29 mouse cellular contexts compared by ENCODE assay signal in genomic region chr10:118110921-118111301, GRCm38 (mm10). TPM values are rescaled to one million over a fixed set of nuclear protein-coding genes. Genes with fewer than 3 reads are reported as not detected.
DNase-seq lines count a peak whose midpoint lies in the region; ATAC-seq and TF ChIP-seq lines count a peak whose summit lies in the region.
"Had no signal": no experiment of that assay in that cellular context is flagged by ENCODE, and none has a peak within 500 bp of the region (broad histone marks: within the 10 kb centered on the region; RNA-seq: fewer than 3 reads in every experiment).

No protein-coding gene starts in this region.

- TF ChIP-seq POLR2A in limb, embryonic 14.5 days (IDR thresholded peaks at IDR 0.05; ENCODE audit: borderline replicate concordance, extremely low read depth, insufficient read depth, insufficient read length) = no peak

- H3K27me3 ChIP-seq in kidney, embryonic 14.5 days (ENCODE audit: control insufficient read depth, insufficient read depth, low read length) = peaks cover 14% of the 10 kb centered on the region; the same call in 1 of the 2 replicates
- H3K27me3 ChIP-seq in limb, embryonic 13.5 days = peaks cover 7% of the 10 kb centered on the region
- H3K27me3 ChIP-seq in limb, embryonic 10.5 days (ENCODE audit: low read depth, poor library complexity, severe bottlenecking) = no peaks in the 10 kb centered on the region
- H3K27me3 ChIP-seq in limb, embryonic 14.5 days (ENCODE audit: control insufficient read depth, insufficient read depth, low read length) = no peaks in the 10 kb centered on the region
- H3K27me3 ChIP-seq: CH12.LX; embryonic facial prominence, embryonic 13.5 days; forebrain, embryonic 12.5 days; forebrain, embryonic 15.5 days; hindbrain, embryonic 13.5 days had no signal

- DNase-seq in kidney, adult 9 months = peak; percentile 36
- DNase-seq in limb, embryonic 10.5 days (ENCODE audit: low spot score) = no peak
- DNase-seq in kidney, postnatal 10 days = peak; percentile 29
- DNase-seq in limb, embryonic 14.5 days (ENCODE audit: low spot score) = peak; percentile 66
- DNase-seq in retina, embryonic 14.5 days (ENCODE audit: low spot score) = no peak
- DNase-seq in cerebellum, postnatal 10 days = no peak
- DNase-seq: adrenal gland, postnatal 14 days; B cell, adult 2 months; cerebellum, adult 11 months; cerebellum, adult 2 months; cerebellum, adult 9-11 months; cerebellum, postnatal 36 days; gastrocnemius, postnatal 25 days; heart, adult 18-20 months; heart, postnatal 10 days; heart, postnatal 36 days had no signal

- 51% methylated on average over 7 of the region's 7 CpGs for WGBS in kidney, embryonic 14.5 days
- WGBS in limb, embryonic 13.5 days = 44% methylated on average over 7 of the region's 7 CpGs
- WGBS in limb, embryonic 10.5 days = 75% methylated on average over 7 of the region's 7 CpGs
- WGBS in limb, embryonic 14.5 days = 35% methylated on average over 7 of the region's 7 CpGs

- H3K36me3 ChIP-seq in kidney, embryonic 14.5 days (ENCODE audit: control insufficient read depth, insufficient read depth, low read length) = no peaks in the 10 kb centered on the region
- no peaks in the 10 kb centered on the region for H3K36me3 ChIP-seq in limb, embryonic 13.5 days
- H3K36me3 ChIP-seq in limb, embryonic 10.5 days = no peaks in the 10 kb centered on the region
- H3K36me3 ChIP-seq in limb, embryonic 14.5 days (ENCODE audit: control insufficient read depth, insufficient read depth, low read length) = no peaks in the 10 kb centered on the region
- H3K36me3 ChIP-seq: embryonic facial prominence, embryonic 10.5 days; embryonic facial prominence, embryonic 13.5 days; forebrain, embryonic 12.5 days; forebrain, embryonic 15.5 days; G1E; heart, embryonic 12.5 days; heart, embryonic 15.5 days; hindbrain, embryonic 10.5 days; hindbrain, embryonic 13.5 days had no signal

- no peak overlapping the region for H3K4me3 ChIP-seq in kidney, embryonic 14.5 days (ENCODE audit: low read length)
- H3K4me3 ChIP-seq in limb, embryonic 13.5 days = no peak overlapping the region
- no peak overlapping the region for H3K4me3 ChIP-seq in limb, embryonic 10.5 days
- no peak overlapping the region for H3K4me3 ChIP-seq in limb, embryonic 14.5 days (replicated peaks; ENCODE audit: low read length)
- H3K4me3 ChIP-seq: embryonic facial prominence, embryonic 10.5 days; embryonic facial prominence, embryonic 13.5 days; erythroblast, embryonic 14.5 days; forebrain, embryonic 12.5 days; forebrain, embryonic 15.5 days; heart, embryonic 12.5 days; heart, embryonic 15.5 days; hindbrain, embryonic 10.5 days; hindbrain, embryonic 13.5 days had no signal

- H3K4me1 ChIP-seq in kidney, embryonic 14.5 days (ENCODE audit: control insufficient read depth, insufficient read depth, low read length) = peaks cover 3% of the 10 kb centered on the region; the same call in 1 of the 2 replicates
- H3K4me1 ChIP-seq in limb, embryonic 13.5 days = peaks cover 28% of the 10 kb centered on the region
- H3K4me1 ChIP-seq in limb, embryonic 10.5 days = peaks cover 28% of the 10 kb centered on the region
- peaks cover 13% of the 10 kb centered on the region for H3K4me1 ChIP-seq in limb, embryonic 14.5 days (ENCODE audit: control insufficient read depth, insufficient read depth, low read length)
- H3K4me1 ChIP-seq: embryonic facial prominence, embryonic 13.5 days had no signal

- H3K4me2 ChIP-seq in kidney, embryonic 14.5 days (replicated peaks; ENCODE audit: low read depth, low read length) = no peak overlapping the region
- H3K4me2 ChIP-seq in limb, embryonic 13.5 days (replicated peaks) = no peak overlapping the region
- H3K4me2 ChIP-seq in limb, embryonic 14.5 days (replicated peaks; ENCODE audit: low read depth, low read length, severe bottlenecking) = no peak overlapping the region
- H3K4me2 ChIP-seq: embryonic facial prominence, embryonic 13.5 days; forebrain, embryonic 12.5 days; forebrain, embryonic 15.5 days; heart, embryonic 12.5 days; heart, embryonic 15.5 days had no signal

- no peak overlapping the region for H3K9ac ChIP-seq in kidney, embryonic 14.5 days (ENCODE audit: low read depth, low read length)
- H3K9ac ChIP-seq in limb, embryonic 13.5 days = peak overlapping the region; percentile 9; the same call in 1 of the 2 replicates
- H3K9ac ChIP-seq in limb, embryonic 14.5 days (ENCODE audit: low read depth, low read length, severe bottlenecking) = no peak overlapping the region
- H3K9ac ChIP-seq: forebrain, embryonic 12.5 days; forebrain, embryonic 15.5 days; heart, embryonic 12.5 days; heart, embryonic 15.5 days; hindbrain, embryonic 13.5 days had no signal

- no peaks in the 10 kb centered on the region for H3K9me3 ChIP-seq in kidney, embryonic 14.5 days (ENCODE audit: control insufficient read depth, low read length)
- H3K9me3 ChIP-seq in limb, embryonic 13.5 days = no peaks in the 10 kb centered on the region
- no peaks in the 10 kb centered on the region for H3K9me3 ChIP-seq in limb, embryonic 10.5 days (replicated peaks)
- no peaks in the 10 kb centered on the region for H3K9me3 ChIP-seq in limb, embryonic 14.5 days (ENCODE audit: control insufficient read depth, low read length)
- H3K9me3 ChIP-seq: embryonic facial prominence, embryonic 10.5 days; embryonic facial prominence, embryonic 13.5 days; forebrain, embryonic 12.5 days; forebrain, embryonic 15.5 days; heart, embryonic 12.5 days; heart, embryonic 15.5 days; hindbrain, embryonic 10.5 days; hindbrain, embryonic 13.5 days had no signal

- no peak overlapping the region for H3K27ac ChIP-seq in kidney, embryonic 14.5 days (ENCODE audit: low read depth, low read length)
- no peak overlapping the region for H3K27ac ChIP-seq in limb, embryonic 13.5 days
- no peak overlapping the region for H3K27ac ChIP-seq in limb, embryonic 10.5 days
- no peak overlapping the region for H3K27ac ChIP-seq in limb, embryonic 14.5 days (replicated peaks; ENCODE audit: low read depth, low read length)
- H3K27ac ChIP-seq: embryonic facial prominence, embryonic 10.5 days; embryonic facial prominence, embryonic 13.5 days; forebrain, embryonic 12.5 days; forebrain, embryonic 15.5 days; hindbrain, embryonic 13.5 days had no signal

- ATAC-seq in kidney, embryonic 14.5 days (ENCODE audit: low FRiP score, low TSS enrichment) = no peak
- ATAC-seq in limb, embryonic 13.5 days (ENCODE audit: low FRiP score, low read depth) = peak; percentile 25
- ATAC-seq in limb, embryonic 14.5 days (ENCODE audit: low FRiP score, low read depth) = peak; percentile 61
- ATAC-seq: forebrain, embryonic 15.5 days had no signal

RNA-seq across cellular contexts. Expression of gene Mdm1, which starts 30.7 kb away (rescaled TPM):
- 18.3 and 32.2 TPM in 2 replicates for polyA plus RNA-seq in kidney, embryonic 14.5 days (2014; fragmentation: Nextera tagmentation; extraction: Ambion mirVana)
- polyA plus RNA-seq in limb, embryonic 13.5 days (2015; fragmentation: Nextera tagmentation; extraction: Ambion mirVana) = 37.6 and 38.9 TPM in 2 replicates
- polyA plus RNA-seq in limb, embryonic 10.5 days (2016; fragmentation: Nextera tagmentation; extraction: Ambion mirVana) = 44.4 and 57.3 TPM in 2 replicates
- polyA plus RNA-seq in limb, embryonic 14.5 days (2012; rRNA removed) = 33.3 and 34.4 TPM in 2 replicates
- polyA plus RNA-seq in limb, embryonic 14.5 days (2014; fragmentation: Nextera tagmentation; extraction: Ambion mirVana) = 24.7 and 25.8 TPM in 2 replicates

Comparison
In these comparisons a context has a peak if more than half of its experiments do, and no peak if none do; other contexts are left out.
1. DNase-seq: peak in kidney, adult 9 months (single experiment), kidney, postnatal 10 days (single experiment) and limb, embryonic 14.5 days (single experiment); none in limb, embryonic 10.5 days (single experiment), retina, embryonic 14.5 days (single experiment) and cerebellum, postnatal 10 days (0 of 2).